Mouse (Mus musculus): ENCODE results near the gene Vps29.

DNA sequence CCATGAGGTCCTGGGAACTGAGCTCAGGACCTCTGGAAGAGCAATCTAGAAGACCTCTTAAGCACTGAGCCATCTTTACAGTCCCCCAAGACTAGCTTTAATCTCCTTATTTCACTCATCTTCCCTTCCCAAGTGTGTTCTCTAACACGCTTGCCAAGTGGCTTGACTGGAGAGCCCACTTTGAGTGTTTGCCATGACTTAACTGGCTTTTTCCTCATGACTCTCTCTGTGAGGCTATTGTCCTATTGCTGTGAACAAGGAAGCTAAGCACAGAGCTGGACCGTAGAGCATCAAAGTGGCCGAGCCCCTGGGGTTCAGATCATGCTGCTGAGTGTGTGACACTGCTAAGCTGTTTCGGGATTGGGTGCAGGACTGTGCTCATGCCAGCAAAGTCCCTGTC is 41.8 kb upstream of the Vps29 start:
- no peak for TF ChIP-seq CTCF (IDR thresholded peaks at IDR 0.05; ENCODE audit: borderline replicate concordance, insufficient read depth, low read depth, low read length)
- TF ChIP-seq POLR2A (IDR thresholded peaks at IDR 0.05; ENCODE audit: borderline replicate concordance, insufficient read depth, low read length) = no peak
